Mouse (Mus musculus): ENCODE results near the gene Minpp1. TPM values are rescaled to one million over a fixed set of nuclear protein-coding genes. Genes with fewer than 3 reads are reported as not detected.

Minpp1 gene
- total RNA-seq, 1 experiment from 2014 or later, result 12.6 TPM

- ATAC-seq (ENCODE audit: extremely low read depth, insufficient number of reproducible peaks, low FRiP score, poor library complexity, severe bottlenecking), result no peak
Observed at GRCm38 (mm10) chr19:32555257-32555656, 69.7 kb downstream of the Minpp1 start.

Other genes with a start within 250 kb of the Minpp1 start
- gene Sgms1, start 96.1 kb upstream of the Minpp1 start, total RNA-seq (2017), result 194 and 198 TPM in 2 replicates
- 34.7 and 51.4 TPM in 2 replicates for gene Rpl9-ps6, start 19.2 kb upstream of the Minpp1 start, total RNA-seq (2017)
- gene Papss2, start 110.0 kb downstream of the Minpp1 start, total RNA-seq (2017), result 0.74 and 1.0 TPM in 2 replicates

All from neutrophil, adult 5-6 weeks (primary cell).